Mouse (Mus musculus): ENCODE results near the gene Macc1. TPM values are rescaled to one million over a fixed set of nuclear protein-coding genes. Genes with fewer than 3 reads are reported as not detected.

The Macc1 gene
- polyA plus RNA-seq, 1 experiment from 2014 or later: 0.04 TPM

- 85% methylated on average over 2 of the region's 2 CpGs for WGBS
- no peaks in the 10 kb centered on the region for H3K27me3 ChIP-seq
- H3K27ac ChIP-seq: no peak overlapping the region
- no peaks in the 10 kb centered on the region for H3K36me3 ChIP-seq
- no peak for ATAC-seq
- H3K4me3 ChIP-seq (replicated peaks): no peak overlapping the region
- H3K9me3 ChIP-seq: no peaks in the 10 kb centered on the region
- H3K4me2 ChIP-seq (replicated peaks): no peak overlapping the region
- no peak overlapping the region for H3K9ac ChIP-seq (replicated peaks)
- no peaks in the 10 kb centered on the region for H3K4me1 ChIP-seq (replicated peaks)
Observed at GRCm38 (mm10) chr12:119398046-119398659, 84.1 kb downstream of the Macc1 start.

- Histone ChIP-seq H3K27me3 (no peaks in the 10 kb centered on the region), H3K27ac (no peak overlapping the region), H3K36me3 (no peaks in the 10 kb centered on the region), H3K4me1 (replicated peaks) (no peaks in the 10 kb centered on the region), H3K9me3 (no peaks in the 10 kb centered on the region), H3K4me3 (replicated peaks) (no peak overlapping the region), H3K9ac (replicated peaks) (no peak overlapping the region), H3K4me2 (replicated peaks) (no peak overlapping the region)
- 86% methylated on average over 1 of the region's 1 CpGs for WGBS
- ATAC-seq: no peak
Observed at GRCm38 (mm10) chr12:119402273-119402672, 88.2 kb downstream of the Macc1 start.

- no peak overlapping the region for H3K4me2 ChIP-seq (replicated peaks)
- 49% methylated on average over 3 of the region's 3 CpGs for WGBS
- no peaks in the 10 kb centered on the region for H3K9me3 ChIP-seq
- no peak overlapping the region for H3K4me3 ChIP-seq (replicated peaks)
- H3K4me1 ChIP-seq (replicated peaks): no peaks in the 10 kb centered on the region
- H3K36me3 ChIP-seq: no peaks in the 10 kb centered on the region
- no peak for ATAC-seq
- no peak overlapping the region for H3K9ac ChIP-seq (replicated peaks)
- H3K27me3 ChIP-seq: no peaks in the 10 kb centered on the region
- H3K27ac ChIP-seq: no peak overlapping the region
Observed at GRCm38 (mm10) chr12:119402796-119403195, 88.7 kb downstream of the Macc1 start.

GRCm38 (mm10) chr12:119404810-119405209 is 90.7 kb downstream of the Macc1 start:
- no peak for ATAC-seq
- Histone ChIP-seq H3K9ac (replicated peaks) (no peak overlapping the region), H3K4me3 (replicated peaks) (no peak overlapping the region), H3K9me3 (no peaks in the 10 kb centered on the region), H3K4me1 (replicated peaks) (no peaks in the 10 kb centered on the region), H3K27ac (no peak overlapping the region), H3K4me2 (replicated peaks) (no peak overlapping the region), H3K36me3 (no peaks in the 10 kb centered on the region), H3K27me3 (no peaks in the 10 kb centered on the region)
- WGBS: 87% methylated on average over 1 of the region's 1 CpGs

GRCm38 (mm10) chr12:119410522-119410921 is 96.5 kb downstream of the Macc1 start:
- Histone ChIP-seq H3K9me3 (no peaks in the 10 kb centered on the region), H3K27me3 (no peaks in the 10 kb centered on the region), H3K4me3 (replicated peaks) (no peak overlapping the region), H3K36me3 (no peaks in the 10 kb centered on the region), H3K27ac (no peak overlapping the region), H3K9ac (replicated peaks) (no peak overlapping the region), H3K4me2 (replicated peaks) (no peak overlapping the region), H3K4me1 (replicated peaks) (no peaks in the 10 kb centered on the region)
- no peak for ATAC-seq

GRCm38 (mm10) chr12:119410956-119411355 is 96.9 kb downstream of the Macc1 start:
- no peak overlapping the region for H3K9ac ChIP-seq (replicated peaks)
- ATAC-seq: no peak
- no peaks in the 10 kb centered on the region for H3K36me3 ChIP-seq
- no peak overlapping the region for H3K4me2 ChIP-seq (replicated peaks)
- no peaks in the 10 kb centered on the region for H3K9me3 ChIP-seq
- 85% methylated on average over 2 of the region's 2 CpGs for WGBS
- H3K4me1 ChIP-seq (replicated peaks): no peaks in the 10 kb centered on the region
- no peak overlapping the region for H3K4me3 ChIP-seq (replicated peaks)
- no peak overlapping the region for H3K27ac ChIP-seq
- H3K27me3 ChIP-seq: no peaks in the 10 kb centered on the region

GRCm38 (mm10) chr12:119411982-119412381 is 97.9 kb downstream of the Macc1 start:
- no peak for ATAC-seq
- no peak overlapping the region for H3K27ac ChIP-seq
- no peak overlapping the region for H3K4me3 ChIP-seq (replicated peaks)
- WGBS: 92% methylated on average over 2 of the region's 2 CpGs
- H3K4me1 ChIP-seq (replicated peaks): no peaks in the 10 kb centered on the region
- no peak overlapping the region for H3K4me2 ChIP-seq (replicated peaks)
- no peak overlapping the region for H3K9ac ChIP-seq (replicated peaks)
- H3K9me3 ChIP-seq: no peaks in the 10 kb centered on the region
- H3K27me3 ChIP-seq: no peaks in the 10 kb centered on the region
- no peaks in the 10 kb centered on the region for H3K36me3 ChIP-seq

GRCm38 (mm10) chr12:119415900-119416299 is 101.8 kb downstream of the Macc1 start:
- no peak for ATAC-seq
- H3K27me3 ChIP-seq: no peaks in the 10 kb centered on the region
- H3K4me3 ChIP-seq (replicated peaks): no peak overlapping the region
- H3K27ac ChIP-seq: no peak overlapping the region
- H3K36me3 ChIP-seq: no peaks in the 10 kb centered on the region
- H3K9ac ChIP-seq (replicated peaks): no peak overlapping the region
- WGBS: 87% methylated on average over 2 of the region's 2 CpGs
- H3K4me1 ChIP-seq (replicated peaks): no peaks in the 10 kb centered on the region
- H3K9me3 ChIP-seq: no peaks in the 10 kb centered on the region
- H3K4me2 ChIP-seq (replicated peaks): no peak overlapping the region

GRCm38 (mm10) chr12:119425749-119426148 is 111.7 kb downstream of the Macc1 start:
- H3K9ac ChIP-seq (replicated peaks): no peak overlapping the region
- H3K4me1 ChIP-seq (replicated peaks): no peaks in the 10 kb centered on the region
- H3K4me3 ChIP-seq (replicated peaks): no peak overlapping the region
- no peak overlapping the region for H3K27ac ChIP-seq
- no peaks in the 10 kb centered on the region for H3K36me3 ChIP-seq
- H3K9me3 ChIP-seq: no peaks in the 10 kb centered on the region
- 81% methylated on average over 2 of the region's 2 CpGs for WGBS
- H3K4me2 ChIP-seq (replicated peaks): no peak overlapping the region
- no peaks in the 10 kb centered on the region for H3K27me3 ChIP-seq
- no peak for ATAC-seq

GRCm38 (mm10) chr12:119426182-119426886 is 112.3 kb downstream of the Macc1 start:
- Histone ChIP-seq H3K4me1 (replicated peaks) (no peaks in the 10 kb centered on the region), H3K4me2 (replicated peaks) (no peak overlapping the region), H3K9me3 (no peaks in the 10 kb centered on the region), H3K9ac (replicated peaks) (no peak overlapping the region), H3K36me3 (no peaks in the 10 kb centered on the region), H3K4me3 (replicated peaks) (no peak overlapping the region), H3K27me3 (no peaks in the 10 kb centered on the region), H3K27ac (no peak overlapping the region)
- 98% methylated on average over 2 of the region's 2 CpGs for WGBS
- ATAC-seq: no peak

- Histone ChIP-seq H3K27ac (no peak overlapping the region), H3K9ac (replicated peaks) (no peak overlapping the region), H3K4me3 (replicated peaks) (no peak overlapping the region), H3K4me1 (replicated peaks) (no peaks in the 10 kb centered on the region), H3K4me2 (replicated peaks) (no peak overlapping the region), H3K9me3 (no peaks in the 10 kb centered on the region), H3K27me3 (no peaks in the 10 kb centered on the region), H3K36me3 (no peaks in the 10 kb centered on the region)
- 56% methylated on average over 1 of the region's 1 CpGs for WGBS
- ATAC-seq: peak; percentile 85
Observed at GRCm38 (mm10) chr12:119426887-119427204, 112.8 kb downstream of the Macc1 start.

- Histone ChIP-seq H3K4me1 (replicated peaks) (no peaks in the 10 kb centered on the region), H3K4me2 (replicated peaks) (no peak overlapping the region), H3K27ac (no peak overlapping the region), H3K27me3 (no peaks in the 10 kb centered on the region), H3K4me3 (replicated peaks) (no peak overlapping the region), H3K36me3 (no peaks in the 10 kb centered on the region), H3K9me3 (no peaks in the 10 kb centered on the region), H3K9ac (replicated peaks) (no peak overlapping the region)
- no peak for ATAC-seq
- WGBS: 74% methylated on average over 2 of the region's 2 CpGs
Observed at GRCm38 (mm10) chr12:119440720-119441119, 126.7 kb downstream of the Macc1 start.

GRCm38 (mm10) chr12:119450116-119450515 is 136.0 kb downstream of the Macc1 start:
- ATAC-seq: no peak
- H3K27ac ChIP-seq: no peak overlapping the region
- 91% methylated on average over 2 of the region's 2 CpGs for WGBS
- no peak overlapping the region for H3K4me3 ChIP-seq (replicated peaks)
- H3K27me3 ChIP-seq: no peaks in the 10 kb centered on the region
- no peaks in the 10 kb centered on the region for H3K9me3 ChIP-seq
- no peak overlapping the region for H3K4me2 ChIP-seq (replicated peaks)
- no peaks in the 10 kb centered on the region for H3K4me1 ChIP-seq (replicated peaks)
- H3K36me3 ChIP-seq: no peaks in the 10 kb centered on the region
- H3K9ac ChIP-seq (replicated peaks): no peak overlapping the region
